Mouse (Mus musculus): ENCODE measurements at regions not wholly inside any gene's neighbourhood (a gene's known extent, or its start where the extent isn't known, plus 50 kb on each side); places are given as distances from the start of the nearest gene placed in this dataset.

GRCm38 (mm10) chr3:38257076-38257842 lies 227.4 kb downstream of the Ankrd50 start:
- no peak for DNase-seq (ENCODE audit: low spot score in 2 of 2)

GRCm38 (mm10) chr3:38255674-38256073 lies 229.0 kb downstream of the Ankrd50 start:
- DNase-seq (ENCODE audit: low spot score in 2 of 2): peak; percentile 59 to 63

GRCm38 (mm10) chr3:38254896-38255295 lies 229.7 kb downstream of the Ankrd50 start:
- peak; percentile 82 to 85 for DNase-seq (ENCODE audit: low spot score in 2 of 2)

- no peak for DNase-seq (ENCODE audit: low spot score in 2 of 2)
Measured at GRCm38 (mm10) chr3:38251592-38251991, 233.1 kb downstream of the Ankrd50 start.

GRCm38 (mm10) chr3:38250552-38250951 lies 234.1 kb downstream of the Ankrd50 start:
- DNase-seq (ENCODE audit: low spot score in 2 of 2): no peak

GRCm38 (mm10) chr3:38248941-38249340 lies 235.7 kb downstream of the Ankrd50 start:
- no peak for DNase-seq (ENCODE audit: low spot score in 2 of 2)

- no peak for DNase-seq (ENCODE audit: low spot score in 2 of 2)
Measured at GRCm38 (mm10) chr3:38246439-38246838, 238.2 kb downstream of the Ankrd50 start.

- DNase-seq (ENCODE audit: low spot score in 2 of 2): no peak
Measured at GRCm38 (mm10) chr3:38243209-38243608, 241.4 kb downstream of the Ankrd50 start.

- no peak for DNase-seq (ENCODE audit: low spot score in 2 of 2)
Measured at GRCm38 (mm10) chr3:38237616-38238015, 247.0 kb downstream of the Ankrd50 start.

- no peak for DNase-seq (ENCODE audit: low spot score in 2 of 2)
Measured at GRCm38 (mm10) chr3:38235736-38236083, 248.9 kb downstream of the Ankrd50 start.

- no peak for DNase-seq (ENCODE audit: low spot score in 2 of 2)
Measured at GRCm38 (mm10) chr3:38235033-38235735, 249.5 kb downstream of the Ankrd50 start.

GRCm38 (mm10) chr3:38234534-38234933 lies 250.1 kb downstream of the Ankrd50 start:
- no peak for DNase-seq (ENCODE audit: low spot score in 2 of 2)

- DNase-seq (ENCODE audit: low spot score in 2 of 2): no peak
Measured at GRCm38 (mm10) chr3:38234006-38234405, 250.6 kb downstream of the Ankrd50 start.

GRCm38 (mm10) chr3:38233091-38233490 lies 251.6 kb downstream of the Ankrd50 start:
- DNase-seq (ENCODE audit: low spot score in 2 of 2): no peak

- peak in 1 of 2 experiments; percentile 42 for DNase-seq (ENCODE audit: low spot score in 2 of 2)
Measured at GRCm38 (mm10) chr3:38232111-38233076, 252.2 kb downstream of the Ankrd50 start.

- DNase-seq (ENCODE audit: low spot score in 2 of 2): no peak
Measured at GRCm38 (mm10) chr3:38231506-38231905, 253.1 kb downstream of the Ankrd50 start.

GRCm38 (mm10) chr3:38230796-38231195 lies 253.8 kb downstream of the Ankrd50 start:
- no peak for DNase-seq (ENCODE audit: low spot score in 2 of 2)

- no peak for DNase-seq (ENCODE audit: low spot score in 2 of 2)
Measured at GRCm38 (mm10) chr3:38229686-38230085, 255.0 kb downstream of the Ankrd50 start.

GRCm38 (mm10) chr3:38229051-38229450 lies 255.6 kb downstream of the Ankrd50 start:
- DNase-seq (ENCODE audit: low spot score in 2 of 2): no peak

- peak; percentile 70 to 83 for DNase-seq (ENCODE audit: low spot score in 2 of 2)
Measured at GRCm38 (mm10) chr3:38227596-38227995, 257.0 kb downstream of the Ankrd50 start.

- DNase-seq (ENCODE audit: low spot score in 2 of 2): no peak
Measured at GRCm38 (mm10) chr3:38227121-38227520, 257.5 kb downstream of the Ankrd50 start.

GRCm38 (mm10) chr3:38226147-38226546 lies 258.5 kb downstream of the Ankrd50 start:
- no peak for DNase-seq (ENCODE audit: low spot score in 2 of 2)
